Mouse (Mus musculus): ENCODE measurements at regions not wholly inside any gene's neighbourhood (a gene's known extent, or its start where the extent isn't known, plus 50 kb on each side); places are given as distances from the start of the nearest gene placed in this dataset.

DNA sequence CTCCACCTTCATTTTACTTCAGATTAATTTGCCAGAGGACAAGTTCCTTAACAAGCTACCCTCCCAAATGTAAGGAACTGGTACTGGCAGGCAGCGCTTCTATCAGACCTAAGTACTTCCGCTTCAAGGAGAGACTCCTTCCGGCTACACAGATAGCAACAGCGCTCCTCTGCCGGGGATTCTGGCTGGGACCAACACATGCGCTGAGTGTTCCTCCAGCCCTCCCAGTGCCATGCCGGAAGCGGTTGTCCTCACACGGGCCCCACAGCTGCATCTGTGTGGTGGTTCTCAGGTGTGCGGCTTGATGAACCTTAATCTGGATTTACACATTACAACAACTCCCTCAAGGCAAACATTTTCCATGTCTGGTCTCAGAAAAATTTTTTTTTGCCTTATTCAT lies 336.1 kb upstream of the Map3k7 start:
- DNase-seq (ENCODE audit: extremely low read depth, low read depth, low spot score) = no peak
- 87% methylated on average over 10 of the region's 10 CpGs for WGBS
- no peaks in the 10 kb centered on the region for H3K4me1 ChIP-seq (ENCODE audit: control insufficient read depth, insufficient read depth, low read length)
- H3K9ac ChIP-seq (ENCODE audit: low read depth, low read length) = no peak overlapping the region
- no peaks in the 10 kb centered on the region for H3K27me3 ChIP-seq (ENCODE audit: control insufficient read depth, insufficient read depth, low read length)
- H3K79me2 ChIP-seq (ENCODE audit: control insufficient read depth, insufficient read depth, low read length) = no peaks in the 10 kb centered on the region
- no peaks in the 10 kb centered on the region for H3K36me3 ChIP-seq (ENCODE audit: control insufficient read depth, insufficient read depth, low read length)
- H3K4me3 ChIP-seq (ENCODE audit: insufficient read depth, low read depth, low read length) = no peak overlapping the region
- H3K27ac ChIP-seq (replicated peaks; ENCODE audit: insufficient read depth, low read depth, low read length) = no peak overlapping the region
- TF ChIP-seq POLR2A (IDR thresholded peaks at IDR 0.05; ENCODE audit: extremely low read depth, insufficient read depth, low read length) (no peak), CTCF (IDR thresholded peaks at IDR 0.05; ENCODE audit: low read depth, low read length) (no peak)

DNA sequence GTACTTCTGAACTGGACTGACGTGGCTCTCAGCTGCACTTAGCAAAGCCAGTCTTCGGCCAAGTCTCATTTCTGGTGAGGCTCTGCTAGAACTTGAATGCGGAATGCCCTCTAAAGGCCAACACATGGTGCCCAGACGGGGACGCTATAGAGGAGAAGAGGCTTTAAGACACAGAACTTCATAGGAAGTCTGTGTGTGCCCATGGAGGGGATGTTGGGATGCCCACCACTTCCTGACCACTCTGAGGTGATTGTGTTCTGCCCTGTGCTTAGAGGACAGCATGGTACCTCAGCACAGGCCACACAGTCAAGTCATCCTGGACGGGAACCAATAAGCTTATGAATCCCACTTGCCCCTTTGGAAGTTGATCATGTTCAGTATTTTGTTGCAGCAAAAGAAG lies 325.3 kb upstream of the Map3k7 start:
- Histone ChIP-seq H3K27me3 (ENCODE audit: control insufficient read depth, insufficient read depth, low read length) (no peaks in the 10 kb centered on the region), H3K36me3 (ENCODE audit: control insufficient read depth, insufficient read depth, low read length) (no peaks in the 10 kb centered on the region), H3K9ac (ENCODE audit: low read depth, low read length) (no peak overlapping the region), H3K79me2 (ENCODE audit: control insufficient read depth, insufficient read depth, low read length) (no peaks in the 10 kb centered on the region), H3K4me1 (ENCODE audit: control insufficient read depth, insufficient read depth, low read length) (no peaks in the 10 kb centered on the region), H3K27ac (replicated peaks; ENCODE audit: insufficient read depth, low read depth, low read length) (no peak overlapping the region), H3K4me3 (ENCODE audit: insufficient read depth, low read depth, low read length) (no peak overlapping the region)
- WGBS = 91% methylated on average over 6 of the region's 6 CpGs
- no peak for TF ChIP-seq POLR2A (IDR thresholded peaks at IDR 0.05; ENCODE audit: extremely low read depth, insufficient read depth, low read length)
- no peak for TF ChIP-seq CTCF (IDR thresholded peaks at IDR 0.05; ENCODE audit: low read depth, low read length)
- no peak for DNase-seq (ENCODE audit: extremely low read depth, low read depth, low spot score)

DNA sequence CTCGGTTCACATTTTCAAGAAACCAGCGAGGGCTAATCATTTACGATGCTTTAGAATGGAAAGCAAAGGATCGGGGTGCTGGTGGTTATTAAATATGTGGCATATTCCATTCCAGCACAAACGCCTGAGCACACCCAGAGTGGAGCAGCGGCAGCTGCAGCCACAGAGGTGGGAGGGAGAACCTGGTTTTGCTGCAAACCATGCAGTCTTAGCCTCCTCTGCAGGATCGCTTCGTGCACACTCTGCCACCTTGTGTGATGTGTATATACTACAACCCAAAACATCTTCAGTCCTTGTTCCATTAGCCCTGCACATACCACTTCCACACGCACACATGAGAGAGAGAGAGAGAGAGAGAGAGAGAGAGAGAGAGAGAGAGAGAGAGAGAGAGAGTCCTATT lies 321.7 kb upstream of the Map3k7 start:
- TF ChIP-seq CTCF (IDR thresholded peaks at IDR 0.05; ENCODE audit: low read depth, low read length) (no peak), POLR2A (IDR thresholded peaks at IDR 0.05; ENCODE audit: extremely low read depth, insufficient read depth, low read length) (no peak)
- H3K27me3 ChIP-seq (ENCODE audit: control insufficient read depth, insufficient read depth, low read length) = no peaks in the 10 kb centered on the region
- no peak overlapping the region for H3K27ac ChIP-seq (replicated peaks; ENCODE audit: insufficient read depth, low read depth, low read length)
- WGBS = 62% methylated on average over 9 of the region's 9 CpGs
- H3K36me3 ChIP-seq (ENCODE audit: control insufficient read depth, insufficient read depth, low read length) = no peaks in the 10 kb centered on the region
- DNase-seq (ENCODE audit: extremely low read depth, low read depth, low spot score) = no peak
- no peak overlapping the region for H3K4me3 ChIP-seq (ENCODE audit: insufficient read depth, low read depth, low read length)
- H3K4me1 ChIP-seq (ENCODE audit: control insufficient read depth, insufficient read depth, low read length) = no peaks in the 10 kb centered on the region
- no peak overlapping the region for H3K9ac ChIP-seq (ENCODE audit: low read depth, low read length)
- H3K79me2 ChIP-seq (ENCODE audit: control insufficient read depth, insufficient read depth, low read length) = no peaks in the 10 kb centered on the region

DNA sequence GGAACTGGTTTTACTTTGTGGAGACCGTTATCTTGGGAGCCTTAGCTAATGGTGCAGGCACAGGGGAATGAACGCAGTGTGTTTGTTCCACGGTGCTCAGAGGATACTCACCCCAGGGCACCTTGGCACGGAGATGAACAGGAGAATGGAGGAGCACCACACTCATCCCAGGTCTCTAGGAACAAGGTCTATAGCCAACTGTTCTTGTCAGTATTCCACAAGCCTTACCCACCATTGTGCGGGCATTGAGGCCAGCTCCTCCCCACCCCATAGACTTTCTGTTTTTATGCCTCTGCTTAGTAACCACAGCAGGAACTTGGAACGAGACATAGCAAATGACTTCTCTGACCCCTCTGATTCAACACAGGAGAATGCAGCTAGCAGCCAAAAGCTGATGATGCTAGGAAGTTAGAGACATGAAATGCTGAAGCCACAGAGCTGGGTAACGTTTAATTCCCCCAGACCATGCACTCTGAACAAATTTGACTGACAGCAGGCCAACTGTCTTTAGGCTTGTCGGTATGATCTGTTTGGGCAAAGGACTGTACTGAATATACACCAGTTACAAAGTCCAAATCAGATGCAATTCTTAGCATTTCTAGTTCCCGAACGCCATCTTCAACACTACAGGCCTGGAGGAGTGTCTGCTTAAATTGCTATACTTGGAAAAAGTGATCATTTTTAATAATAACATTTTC lies 321.2 kb upstream of the Map3k7 start:
- Histone ChIP-seq H3K79me2 (ENCODE audit: control insufficient read depth, insufficient read depth, low read length) (no peaks in the 10 kb centered on the region), H3K27ac (replicated peaks; ENCODE audit: insufficient read depth, low read depth, low read length) (no peak overlapping the region), H3K36me3 (ENCODE audit: control insufficient read depth, insufficient read depth, low read length) (no peaks in the 10 kb centered on the region), H3K9ac (ENCODE audit: low read depth, low read length) (no peak overlapping the region), H3K4me3 (ENCODE audit: insufficient read depth, low read depth, low read length) (no peak overlapping the region), H3K4me1 (ENCODE audit: control insufficient read depth, insufficient read depth, low read length) (no peaks in the 10 kb centered on the region), H3K27me3 (ENCODE audit: control insufficient read depth, insufficient read depth, low read length) (no peaks in the 10 kb centered on the region)
- 67% methylated on average over 10 of the region's 10 CpGs for WGBS
- DNase-seq (ENCODE audit: extremely low read depth, low read depth, low spot score) = peak; percentile 2
- TF ChIP-seq CTCF (IDR thresholded peaks at IDR 0.05; ENCODE audit: low read depth, low read length) (no peak), POLR2A (IDR thresholded peaks at IDR 0.05; ENCODE audit: extremely low read depth, insufficient read depth, low read length) (no peak)

DNA sequence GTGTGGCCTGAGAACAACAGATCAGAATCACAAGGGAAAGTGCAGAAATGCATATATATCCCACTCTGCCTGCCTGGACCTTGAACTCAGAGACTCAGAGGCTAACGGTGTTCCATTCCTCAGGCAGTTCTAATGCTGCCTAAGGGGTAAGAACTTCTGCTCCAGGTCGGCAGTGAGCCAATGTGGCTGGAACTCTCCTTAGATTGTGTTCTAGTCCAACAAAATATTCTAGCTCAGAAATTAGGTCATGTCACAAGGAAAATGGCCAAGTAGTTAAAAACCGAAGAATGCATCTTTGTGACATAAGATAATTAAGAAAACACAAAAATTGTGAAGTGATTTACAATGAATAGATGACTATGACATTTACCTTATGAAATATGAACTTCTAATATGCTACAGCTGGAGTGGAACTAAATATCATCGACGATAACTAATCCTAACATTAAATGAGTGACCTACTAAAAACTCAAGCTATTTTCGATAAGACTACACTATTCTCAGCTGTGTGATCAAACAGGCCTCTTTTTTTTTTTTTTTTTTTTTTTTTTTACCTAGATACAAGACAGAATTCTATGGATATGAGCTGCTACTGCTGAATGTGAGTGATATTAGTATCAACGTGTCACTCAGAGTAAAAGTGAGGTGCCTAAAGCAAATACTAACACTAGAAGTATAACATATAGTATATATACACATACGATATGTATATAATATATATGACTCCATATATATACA lies 315.1 kb upstream of the Map3k7 start:
- H3K27ac ChIP-seq (replicated peaks; ENCODE audit: insufficient read depth, low read depth, low read length) = no peak overlapping the region
- H3K4me1 ChIP-seq (ENCODE audit: control insufficient read depth, insufficient read depth, low read length) = no peaks in the 10 kb centered on the region
- WGBS = 81% methylated on average over 8 of the region's 8 CpGs
- no peak for DNase-seq (ENCODE audit: extremely low read depth, low read depth, low spot score)
- H3K9ac ChIP-seq (ENCODE audit: low read depth, low read length) = no peak overlapping the region
- no peaks in the 10 kb centered on the region for H3K36me3 ChIP-seq (ENCODE audit: control insufficient read depth, insufficient read depth, low read length)
- H3K27me3 ChIP-seq (ENCODE audit: control insufficient read depth, insufficient read depth, low read length) = no peaks in the 10 kb centered on the region
- no peak overlapping the region for H3K4me3 ChIP-seq (ENCODE audit: insufficient read depth, low read depth, low read length)
- TF ChIP-seq CTCF (IDR thresholded peaks at IDR 0.05; ENCODE audit: low read depth, low read length) (no peak), POLR2A (IDR thresholded peaks at IDR 0.05; ENCODE audit: extremely low read depth, insufficient read depth, low read length) (no peak)
- no peaks in the 10 kb centered on the region for H3K79me2 ChIP-seq (ENCODE audit: control insufficient read depth, insufficient read depth, low read length)
